In the genomic region with DNA sequence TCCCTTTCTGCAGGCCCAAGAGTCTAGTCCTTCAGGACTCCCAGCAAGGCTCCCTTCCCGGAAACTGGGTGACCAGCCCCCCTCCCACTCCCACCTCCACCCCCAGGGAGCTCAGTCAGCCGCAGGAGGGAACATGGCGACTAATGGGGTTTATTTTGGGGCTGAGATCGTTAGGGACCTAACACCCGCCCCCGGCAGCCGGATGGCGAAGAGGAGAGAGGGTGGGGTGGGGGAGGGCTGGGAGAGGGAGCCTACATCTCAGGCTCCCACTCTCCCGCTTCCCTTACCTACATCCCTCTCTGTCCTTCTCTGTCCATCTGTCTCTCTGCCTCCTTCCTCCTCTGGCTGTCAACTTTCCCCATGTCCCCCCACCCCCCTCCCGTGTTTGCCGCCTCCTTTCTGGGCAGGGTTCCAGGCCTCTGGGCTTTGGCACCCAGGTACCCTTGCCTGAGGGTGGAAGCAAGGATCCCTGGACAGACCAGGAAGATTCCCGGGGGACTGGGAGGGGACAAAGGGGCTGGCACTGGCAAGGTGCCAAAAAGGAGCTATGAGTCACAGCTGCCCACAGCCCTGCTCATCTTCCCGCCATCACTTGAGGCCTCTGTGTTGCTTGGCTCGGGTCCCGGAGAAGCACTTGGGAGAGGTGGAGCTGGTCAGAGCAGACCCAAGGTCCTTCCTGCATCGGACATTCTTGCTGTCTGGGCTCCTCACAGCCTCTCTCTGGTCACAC, we compare ENCODE assay signal across 10 mouse cellular contexts. TPM values are rescaled to one million over a fixed set of nuclear protein-coding genes. Genes with fewer than 3 reads are reported as not detected.
DNase-seq lines count a peak whose midpoint lies in the region; ATAC-seq and TF ChIP-seq lines count a peak whose summit lies in the region.
"Had no signal": no experiment of that assay in that cellular context is flagged by ENCODE, and none has a peak within 500 bp of the region (broad histone marks: within the 10 kb centered on the region; RNA-seq: fewer than 3 reads in every experiment).

No protein-coding gene starts in this region.

- H3K4me2 ChIP-seq in heart, embryonic 11.5 days: no peak overlapping the region
- peak overlapping the region; percentile 92 for H3K4me2 ChIP-seq in hindbrain, postnatal 0 days (ENCODE audit: low read depth, low read length)

- DNase-seq in heart, adult 2 months: no peak
- peak; percentile 46 for DNase-seq in urinary bladder, postnatal 14 days (ENCODE audit: low spot score)
- DNase-seq in urinary bladder, adult 2 months (ENCODE audit: low spot score): no peak
- peak; percentile 77 for DNase-seq in hindbrain, postnatal 0 days (ENCODE audit: low spot score)
- DNase-seq in testis, postnatal 10 days (ENCODE audit: low spot score): peak; percentile 64
- no peak for DNase-seq in thymus, postnatal 25 days
- DNase-seq in gastrocnemius, adult 2 months: no peak

- no peak overlapping the region for H3K9ac ChIP-seq in heart, embryonic 11.5 days (ENCODE audit: low read depth, low read length)
- H3K9ac ChIP-seq in heart, adult 2 months (ENCODE audit: low read depth, low read length): no peak overlapping the region
- H3K9ac ChIP-seq in hindbrain, postnatal 0 days (replicated peaks; ENCODE audit: low read length): peak overlapping the region; percentile 67; the same call in 1 of the 2 replicates

- intact Hi-C loops in heart, adult 2 months (cut with DNase I): no loop called here
- intact Hi-C loops in gastrocnemius, adult 2 months (cut with DNase I): no loop called here

- peaks cover 6% of the 10 kb centered on the region; the same call in 1 of the 2 replicates for H3K4me1 ChIP-seq in heart, embryonic 11.5 days (ENCODE audit: control insufficient read depth, insufficient read depth, low read length)
- H3K4me1 ChIP-seq in heart, adult 2 months (ENCODE audit: control insufficient read depth, insufficient read depth, low read length): peaks cover 1% of the 10 kb centered on the region; the same call in 1 of the 2 replicates
- peaks cover 35% of the 10 kb centered on the region for H3K4me1 ChIP-seq in hindbrain, postnatal 0 days (ENCODE audit: insufficient read depth, low read length)

- ATAC-seq in heart, embryonic 11.5 days (replicated peaks; ENCODE audit: insufficient number of reproducible peaks, low FRiP score, low TSS enrichment): peak; percentile 43; the same call in 1 of the 2 replicates
- peak; percentile 16; the same call in 1 of the 2 replicates for ATAC-seq in hindbrain, postnatal 0 days

- WGBS in heart, embryonic 11.5 days (ENCODE audit: insufficient replicate concordance): 24% methylated on average over 16 of the region's 16 CpGs
- WGBS in heart, adult 2 months: 22% methylated on average over 16 of the region's 16 CpGs
- 25% methylated on average over 16 of the region's 16 CpGs for whole genome bisulfite sequencing in hindbrain, postnatal 0 days

- H3K79me2 ChIP-seq in heart, adult 2 months (replicated peaks; ENCODE audit: control insufficient read depth, insufficient read depth, low read length): no peaks in the 10 kb centered on the region

- no peak for TF ChIP-seq POLR2A in heart, adult 2 months (IDR thresholded peaks at IDR 0.05; ENCODE audit: insufficient read depth, low read depth, low read length)

- H3K27me3 ChIP-seq in heart, embryonic 11.5 days (ENCODE audit: control insufficient read depth, insufficient read depth, low read length): peaks cover 93% of the 10 kb centered on the region
- H3K27me3 ChIP-seq in heart, adult 2 months (ENCODE audit: control insufficient read depth, insufficient read depth, low read length): peaks cover 4% of the 10 kb centered on the region
- no peaks in the 10 kb centered on the region for H3K27me3 ChIP-seq in hindbrain, postnatal 0 days (ENCODE audit: insufficient read depth, low read length)

- H3K9me3 ChIP-seq in heart, embryonic 11.5 days (replicated peaks; ENCODE audit: control insufficient read depth, low read length): no peaks in the 10 kb centered on the region
- H3K9me3 ChIP-seq in hindbrain, postnatal 0 days (ENCODE audit: low read length): no peaks in the 10 kb centered on the region

- TF ChIP-seq EP300 in heart, adult 2 months (IDR thresholded peaks at IDR 0.05; ENCODE audit: insufficient read depth, low read depth, low read length): no peak

- H3K4me3 ChIP-seq in heart, embryonic 11.5 days (ENCODE audit: low read depth, low read length): no peak overlapping the region
- no peak overlapping the region for H3K4me3 ChIP-seq in heart, adult 2 months
- no peak overlapping the region for H3K4me3 ChIP-seq in hindbrain, postnatal 0 days (ENCODE audit: low read length)
- H3K4me3 ChIP-seq in gastrocnemius, adult 2 months: no peak overlapping the region

- no peak overlapping the region for H3K27ac ChIP-seq in heart, embryonic 11.5 days (ENCODE audit: low read depth, low read length)
- no peak overlapping the region for H3K27ac ChIP-seq in heart, adult 2 months
- peak overlapping the region; percentile 84; the same call in 1 of the 2 replicates for H3K27ac ChIP-seq in hindbrain, postnatal 0 days
- H3K27ac ChIP-seq in gastrocnemius, adult 2 months: no peak overlapping the region

- no peak for TF ChIP-seq CTCF in heart, adult 2 months (IDR thresholded peaks at IDR 0.05)
- no peak for TF ChIP-seq CTCF in hindbrain, postnatal 0 days (IDR thresholded peaks at IDR 0.05; ENCODE audit: low read depth)
- TF ChIP-seq CTCF in gastrocnemius, adult 2 months (IDR thresholded peaks at IDR 0.05): no peak

- H3K36me3 ChIP-seq in heart, embryonic 11.5 days (ENCODE audit: control insufficient read depth, insufficient read depth, low read length): no peaks in the 10 kb centered on the region
- no peaks in the 10 kb centered on the region for H3K36me3 ChIP-seq in heart, adult 2 months (ENCODE audit: control insufficient read depth, insufficient read depth, low read length)
- H3K36me3 ChIP-seq in hindbrain, postnatal 0 days (ENCODE audit: insufficient read depth, low read length): peaks cover 26% of the 10 kb centered on the region

RNA-seq across cellular contexts. Expression of a gene that starts 38.7 kb away (rescaled TPM):
- not detected in 2 replicates for polyA plus RNA-seq in heart, embryonic 11.5 days (2014; fragmentation: Nextera tagmentation; extraction: Ambion mirVana)
- total RNA-seq in heart, adult 2 months (2021): not detected
- not detected in 2 replicates for polyA plus RNA-seq in heart, adult 2 months (2012; rRNA removed)
- polyA plus RNA-seq in urinary bladder, adult 2 months (2012; rRNA removed): not detected in 2 replicates
- 0.21 and 1.2 TPM in 2 replicates for total RNA-seq in hindbrain, postnatal 0 days (2014; rRNA removed)
- polyA plus RNA-seq in hindbrain, postnatal 0 days (2015; fragmentation: Nextera tagmentation; extraction: Ambion mirVana): 0.28 and 0.35 TPM in 2 replicates
- not detected for total RNA-seq in gastrocnemius, adult 2 months (2021)
- total RNA-seq: common myeloid progenitor, adult 5-6 weeks; neutrophil, adult 5-6 weeks had no signal

Comparison
In these comparisons a context has a peak if more than half of its experiments do, and no peak if none do; other contexts are left out.
1. DNase-seq: peak in urinary bladder, postnatal 14 days (single experiment), hindbrain, postnatal 0 days (single experiment) and testis, postnatal 10 days (single experiment); none in heart, adult 2 months (0 of 2), urinary bladder, adult 2 months (single experiment), thymus, postnatal 25 days (single experiment) and gastrocnemius, adult 2 months (single experiment).